Mouse (Mus musculus) forebrain, embryonic 14.5 days (tissue): ENCODE measurements around the gene Pno1. TPM values are rescaled to one million over a fixed set of nuclear protein-coding genes. Genes with fewer than 3 reads are reported as not detected.
A peak's percentile ranks its signal among the peaks of the same experiment; 100 is the strongest.
"Not testable (repeated sequence)": the region's sequence is repeated elsewhere in the genome, so short reads cannot be mapped to it uniquely, and the experiment has no call there.

Experiments
- ATAC-seq: fragments of 200-750 bp; cut with Nextera tagmentation; 2 replicates; pipeline ENCODE4 v1.8.0; 2017; ENCODE audit warnings: mild to moderate bottlenecking, moderate library complexity
- DNase-seq: peaks from one replicate; pipeline ENCODE4 v3.0.0-alpha.2; 2015; ENCODE audit warnings: low spot score
- H3K27ac ChIP-seq: fragments of 300-500 bp; sonication (generic); 2 replicates; pipeline ENCODE4 v1.5.1; 2014; ENCODE audit warnings: low read depth, mild to moderate bottlenecking, control low read depth, low read length, moderate library complexity
- H3K27me3 ChIP-seq: fragments of 300-500 bp; sonication (generic); replicated peaks from 2 replicates; pipeline ENCODE4 v1.6.1; 2014; ENCODE audit warnings: low read length, control low read depth, mixed read lengths; ENCODE audit not compliant: control insufficient read depth, insufficient read depth
- H3K36me3 ChIP-seq: fragments of 300-500 bp; sonication (generic); 2 replicates; pipeline ENCODE4 v1.6.1; 2014; ENCODE audit warnings: low read length, control low read depth; ENCODE audit not compliant: control insufficient read depth, insufficient read depth
- H3K4me1 ChIP-seq: fragments of 300-500 bp; sonication (generic); 2 replicates; pipeline ENCODE4 v1.6.1; 2014; ENCODE audit warnings: antibody characterized with exemption, low read length, control low read depth; ENCODE audit not compliant: control insufficient read depth, insufficient read depth
- H3K4me2 ChIP-seq: fragments of 300-500 bp; sonication (generic); 2 replicates; pipeline ENCODE4 v1.6.1; 2014; ENCODE audit warnings: mild to moderate bottlenecking, control low read depth, low read length
- H3K4me3 ChIP-seq: fragments of 300-500 bp; sonication (generic); 2 replicates; pipeline ENCODE4 v1.5.1; 2014; ENCODE audit warnings: low read depth, low read length, control low read depth
- H3K9ac ChIP-seq: fragments of 300-500 bp; sonication (generic); 2 replicates; pipeline ENCODE4 v1.6.1; 2014; ENCODE audit warnings: mild to moderate bottlenecking, low read length, control low read depth, moderate library complexity
- H3K9me3 ChIP-seq: fragments of 300-500 bp; sonication (generic); replicated peaks from 2 replicates; pipeline ENCODE4 v1.6.1; 2016; ENCODE audit warnings: low read length, control low read depth, mixed read lengths; ENCODE audit not compliant: control insufficient read depth
- WGBS: fragments of 180-500 bp; shearing (Covaris S2); extraction: QIAGEN DNeasy Blood & Tissue Kit; methylation state at CpG from one replicate; pipeline ENCODE4 v1.1.7; 2014; 5-methylcytosine and 5-hydroxymethylcytosine counted together
- polyA plus RNA-seq: library from polyadenylated mRNA; unstranded; fragments of >200 nt; fragmentation: Nextera tagmentation; extraction: Ambion mirVana; gene quantifications from 2 replicates; pipeline ENCODE4 v1.2.1, GENCODE M21; 2014

Gene Pno1
- polyA plus RNA-seq, result 50.2 and 50.4 TPM in 2 replicates

GRCm38 (mm10) chr11:17211258-17212140, at the start of gene Pno1:
Gene Pno1, minus strand, starts transcription at chr11:17211568.
- H3K36me3 ChIP-seq, result peaks cover 23% of the 10 kb centered on the region; the same call in 1 of the 2 replicates
- WGBS, result under 1% methylated on average over 65 of the region's 65 CpGs
- H3K4me2 ChIP-seq, result peak within 1 kb of the TSS; percentile 75
- peak; percentile 99 for ATAC-seq
- DNase-seq, result peak; percentile 99
- H3K4me1 ChIP-seq, result peaks cover 10% of the 10 kb centered on the region; the same call in 1 of the 2 replicates
- no peaks in the 10 kb centered on the region for H3K9me3 ChIP-seq
- peak within 1 kb of the TSS; percentile 86 for H3K4me3 ChIP-seq
- no peaks in the 10 kb centered on the region for H3K27me3 ChIP-seq
- peak within 1 kb of the TSS; percentile 80 for H3K27ac ChIP-seq
- peak within 1 kb of the TSS; percentile 79 for H3K9ac ChIP-seq

- DNase-seq (no peak), ATAC-seq (peak; percentile 29)
- under 1% methylated on average over 17 of the region's 17 CpGs for WGBS
- Histone ChIP-seq H3K27me3 (no peaks in the 10 kb centered on the region), H3K4me2 (peak overlapping the region; percentile 77), H3K9me3 (no peaks in the 10 kb centered on the region), H3K4me3 (peak overlapping the region; percentile 68), H3K27ac (peak overlapping the region; percentile 78; the same call in 1 of the 2 replicates), H3K9ac (peak overlapping the region; percentile 89), H3K36me3 (no peaks in the 10 kb centered on the region), H3K4me1 (peaks cover 12% of the 10 kb centered on the region)
Observed at GRCm38 (mm10) chr11:17257861-17258260, 46.5 kb upstream of the Pno1 start.

- under 1% methylated on average over 33 of the region's 33 CpGs for WGBS
- peak within 1 kb of the TSS; percentile 68 for H3K4me3 ChIP-seq
- H3K27ac ChIP-seq, result peak within 1 kb of the TSS; percentile 78; the same call in 1 of the 2 replicates
- DNase-seq, result peak; percentile 98
- peak within 1 kb of the TSS; percentile 89 for H3K9ac ChIP-seq
- H3K4me1 ChIP-seq, result peaks cover 12% of the 10 kb centered on the region
- no peaks in the 10 kb centered on the region for H3K27me3 ChIP-seq
- no peaks in the 10 kb centered on the region for H3K9me3 ChIP-seq
- no peaks in the 10 kb centered on the region for H3K36me3 ChIP-seq
- ATAC-seq, result peak; percentile 96
- H3K4me2 ChIP-seq, result peak within 1 kb of the TSS; percentile 77
Observed at GRCm38 (mm10) chr11:17257443-17257842, 46.1 kb upstream of the Pno1 start, which contains the start of gene C1d. Gene C1d, plus strand, starts transcription at chr11:17257579.

GRCm38 (mm10) chr11:17256813-17257365, 45.5 kb upstream of the Pno1 start:
- Histone ChIP-seq H3K4me1 (peaks cover 12% of the 10 kb centered on the region), H3K27ac (no peak overlapping the region), H3K4me2 (peak overlapping the region; percentile 77), H3K27me3 (no peaks in the 10 kb centered on the region), H3K9me3 (no peaks in the 10 kb centered on the region), H3K36me3 (no peaks in the 10 kb centered on the region), H3K9ac (peak overlapping the region; percentile 89), H3K4me3 (peak overlapping the region; percentile 68)
- peak; percentile 74 for ATAC-seq
- 55% methylated on average over 8 of the region's 8 CpGs for WGBS
- peak; percentile 29 for DNase-seq

GRCm38 (mm10) chr11:17248715-17249114, 37.3 kb upstream of the Pno1 start:
- H3K27me3 ChIP-seq, result no peaks in the 10 kb centered on the region
- no peak for DNase-seq
- no peaks in the 10 kb centered on the region for H3K36me3 ChIP-seq
- H3K4me3 ChIP-seq, result no peak overlapping the region
- no peak overlapping the region for H3K4me2 ChIP-seq
- no peak overlapping the region for H3K9ac ChIP-seq
- H3K9me3 ChIP-seq, result no peaks in the 10 kb centered on the region
- H3K27ac ChIP-seq, result no peak overlapping the region
- no peaks in the 10 kb centered on the region for H3K4me1 ChIP-seq
- no peak for ATAC-seq

- H3K4me2 ChIP-seq, H3K27me3 ChIP-seq, H3K36me3 ChIP-seq, H3K4me3 ChIP-seq, DNase-seq, H3K4me1 ChIP-seq, ATAC-seq, H3K27ac ChIP-seq, H3K9ac ChIP-seq, H3K9me3 ChIP-seq: not testable (repeated sequence)
- 97% methylated on average over 5 of the region's 5 CpGs for WGBS
Observed at GRCm38 (mm10) chr11:17238598-17238997, 27.2 kb upstream of the Pno1 start.

GRCm38 (mm10) chr11:17236449-17237037, 25.2 kb upstream of the Pno1 start:
- Histone ChIP-seq H3K4me2 (no peak overlapping the region), H3K27ac (no peak overlapping the region), H3K27me3 (no peaks in the 10 kb centered on the region), H3K9ac (no peak overlapping the region), H3K4me1 (no peaks in the 10 kb centered on the region), H3K4me3 (no peak overlapping the region), H3K9me3 (no peaks in the 10 kb centered on the region), H3K36me3 (peaks cover 18% of the 10 kb centered on the region; the same call in 1 of the 2 replicates)
- no peak for DNase-seq
- 88% methylated on average over 5 of the region's 5 CpGs for WGBS
- no peak for ATAC-seq

GRCm38 (mm10) chr11:17232792-17233191, 21.4 kb upstream of the Pno1 start:
- Histone ChIP-seq H3K27me3 (no peaks in the 10 kb centered on the region), H3K4me3 (no peak overlapping the region), H3K4me1 (no peaks in the 10 kb centered on the region), H3K4me2 (no peak overlapping the region), H3K36me3 (peaks cover 31% of the 10 kb centered on the region), H3K27ac (no peak overlapping the region), H3K9me3 (no peaks in the 10 kb centered on the region), H3K9ac (no peak overlapping the region)
- ATAC-seq (no peak), DNase-seq (no peak)
- WGBS, result 76% methylated on average over 5 of the region's 5 CpGs
